Mouse (Mus musculus): Measurements from ENCODE around the gene Zbp1. TPM values are rescaled to one million over a fixed set of nuclear protein-coding genes. Genes with fewer than 3 reads are reported as not detected.

The Zbp1 gene
- polyA plus RNA-seq, 1 experiment = 0.08 TPM

- Histone ChIP-seq H3ac (ENCODE audit: control insufficient read depth, insufficient read length, low read depth) (no peak overlapping the region), H3K36me3 (ENCODE audit: control insufficient read depth, insufficient read depth) (no peaks in the 10 kb centered on the region), H3K79me2 (ENCODE audit: control insufficient read depth, insufficient read depth) (no peaks in the 10 kb centered on the region), H3K27me3 (ENCODE audit: control insufficient read depth, insufficient read depth, insufficient read length) (peaks cover 16% of the 10 kb centered on the region), H3K79me3 (ENCODE audit: low read depth) (no peaks in the 10 kb centered on the region), H3K4me3 (ENCODE audit: insufficient read depth, poor library complexity, severe bottlenecking) (no peak overlapping the region)
- TF ChIP-seq USF1 (IDR thresholded peaks at IDR 0.05; ENCODE audit: low read depth) (no peak), CEBPB (IDR thresholded peaks at IDR 0.05; ENCODE audit: low read depth) (no peak), MYOD1 (IDR thresholded peaks at IDR 0.05; ENCODE audit: control insufficient read depth, insufficient read length, low read depth) (no peak), FOSL1 (IDR thresholded peaks at IDR 0.05; ENCODE audit: insufficient read depth, low read length, poor library complexity, severe bottlenecking) (no peak), MYOG (IDR thresholded peaks at IDR 0.05; ENCODE audit: control insufficient read depth, extremely low read depth, insufficient read length) (no peak), CTCF (IDR thresholded peaks at IDR 0.05; ENCODE audit: control insufficient read depth, insufficient read depth, insufficient read length) (no peak), MAX (IDR thresholded peaks at IDR 0.05) (no peak)
Observed at GRCm38 (mm10) chr2:173171470-173171869, 47.3 kb downstream of the Zbp1 start.

- Histone ChIP-seq H3K27me3 (ENCODE audit: control insufficient read depth, insufficient read depth, insufficient read length) (peaks cover 24% of the 10 kb centered on the region), H3K4me3 (ENCODE audit: insufficient read depth, poor library complexity, severe bottlenecking) (no peak overlapping the region), H3K79me3 (ENCODE audit: low read depth) (no peaks in the 10 kb centered on the region), H3ac (ENCODE audit: control insufficient read depth, insufficient read length, low read depth) (no peak overlapping the region), H3K36me3 (ENCODE audit: control insufficient read depth, insufficient read depth) (no peaks in the 10 kb centered on the region), H3K79me2 (ENCODE audit: control insufficient read depth, insufficient read depth) (no peaks in the 10 kb centered on the region)
- TF ChIP-seq CEBPB (IDR thresholded peaks at IDR 0.05; ENCODE audit: low read depth) (no peak), MYOG (IDR thresholded peaks at IDR 0.05; ENCODE audit: control insufficient read depth, extremely low read depth, insufficient read length) (no peak), USF1 (IDR thresholded peaks at IDR 0.05; ENCODE audit: low read depth) (no peak), FOSL1 (IDR thresholded peaks at IDR 0.05; ENCODE audit: insufficient read depth, low read length, poor library complexity, severe bottlenecking) (no peak), CTCF (IDR thresholded peaks at IDR 0.05; ENCODE audit: control insufficient read depth, insufficient read depth, insufficient read length) (no peak), MYOD1 (IDR thresholded peaks at IDR 0.05; ENCODE audit: control insufficient read depth, insufficient read length, low read depth) (no peak)
Observed at GRCm38 (mm10) chr2:173170715-173171114, 48.0 kb downstream of the Zbp1 start.

- Histone ChIP-seq H3K4me3 (ENCODE audit: insufficient read depth, poor library complexity, severe bottlenecking) (no peak overlapping the region), H3K36me3 (ENCODE audit: control insufficient read depth, insufficient read depth) (no peaks in the 10 kb centered on the region), H3K79me3 (ENCODE audit: low read depth) (no peaks in the 10 kb centered on the region), H3K79me2 (ENCODE audit: control insufficient read depth, insufficient read depth) (no peaks in the 10 kb centered on the region), H3ac (ENCODE audit: control insufficient read depth, insufficient read length, low read depth) (no peak overlapping the region), H3K27me3 (ENCODE audit: control insufficient read depth, insufficient read depth, insufficient read length) (peaks cover 28% of the 10 kb centered on the region)
- TF ChIP-seq CTCF (IDR thresholded peaks at IDR 0.05; ENCODE audit: control insufficient read depth, insufficient read depth, insufficient read length) = no peak
- no peak for TF ChIP-seq FOSL1 (IDR thresholded peaks at IDR 0.05; ENCODE audit: insufficient read depth, low read length, poor library complexity, severe bottlenecking)
- no peak for TF ChIP-seq MAX (IDR thresholded peaks at IDR 0.05)
- TF ChIP-seq USF1 (IDR thresholded peaks at IDR 0.05; ENCODE audit: low read depth) = no peak
- no peak for TF ChIP-seq MYOG (IDR thresholded peaks at IDR 0.05; ENCODE audit: control insufficient read depth, extremely low read depth, insufficient read length)
- TF ChIP-seq CEBPB (IDR thresholded peaks at IDR 0.05; ENCODE audit: low read depth) = no peak
- TF ChIP-seq MYOD1 (IDR thresholded peaks at IDR 0.05; ENCODE audit: control insufficient read depth, insufficient read length, low read depth) = no peak
Observed at GRCm38 (mm10) chr2:173170081-173170480, 48.6 kb downstream of the Zbp1 start.

- Histone ChIP-seq H3K4me3 (ENCODE audit: insufficient read depth, poor library complexity, severe bottlenecking) (no peak overlapping the region), H3K79me2 (ENCODE audit: control insufficient read depth, insufficient read depth) (no peaks in the 10 kb centered on the region), H3ac (ENCODE audit: control insufficient read depth, insufficient read length, low read depth) (no peak overlapping the region), H3K79me3 (ENCODE audit: low read depth) (no peaks in the 10 kb centered on the region), H3K36me3 (ENCODE audit: control insufficient read depth, insufficient read depth) (no peaks in the 10 kb centered on the region), H3K27me3 (ENCODE audit: control insufficient read depth, insufficient read depth, insufficient read length) (peaks cover 36% of the 10 kb centered on the region)
- TF ChIP-seq USF1 (IDR thresholded peaks at IDR 0.05; ENCODE audit: low read depth) = no peak
- no peak for TF ChIP-seq CEBPB (IDR thresholded peaks at IDR 0.05; ENCODE audit: low read depth)
- no peak for TF ChIP-seq FOSL1 (IDR thresholded peaks at IDR 0.05; ENCODE audit: insufficient read depth, low read length, poor library complexity, severe bottlenecking)
- TF ChIP-seq MYOD1 (IDR thresholded peaks at IDR 0.05; ENCODE audit: control insufficient read depth, insufficient read length, low read depth) = no peak
- TF ChIP-seq MAX (IDR thresholded peaks at IDR 0.05) = no peak
- no peak for TF ChIP-seq MYOG (IDR thresholded peaks at IDR 0.05; ENCODE audit: control insufficient read depth, extremely low read depth, insufficient read length)
- TF ChIP-seq CTCF (IDR thresholded peaks at IDR 0.05; ENCODE audit: control insufficient read depth, insufficient read depth, insufficient read length) = no peak
Observed at GRCm38 (mm10) chr2:173168411-173168851, 50.3 kb downstream of the Zbp1 start.

- Histone ChIP-seq H3ac (ENCODE audit: control insufficient read depth, insufficient read length, low read depth) (no peak overlapping the region), H3K4me3 (ENCODE audit: insufficient read depth, poor library complexity, severe bottlenecking) (no peak overlapping the region), H3K79me2 (ENCODE audit: control insufficient read depth, insufficient read depth) (no peaks in the 10 kb centered on the region), H3K27me3 (ENCODE audit: control insufficient read depth, insufficient read depth, insufficient read length) (peaks cover 40% of the 10 kb centered on the region), H3K36me3 (ENCODE audit: control insufficient read depth, insufficient read depth) (no peaks in the 10 kb centered on the region), H3K79me3 (ENCODE audit: low read depth) (no peaks in the 10 kb centered on the region)
- no peak for TF ChIP-seq MAX (IDR thresholded peaks at IDR 0.05)
- no peak for TF ChIP-seq MYOD1 (IDR thresholded peaks at IDR 0.05; ENCODE audit: control insufficient read depth, insufficient read length, low read depth)
- TF ChIP-seq CTCF (IDR thresholded peaks at IDR 0.05; ENCODE audit: control insufficient read depth, insufficient read depth, insufficient read length) = no peak
- TF ChIP-seq USF1 (IDR thresholded peaks at IDR 0.05; ENCODE audit: low read depth) = no peak
- no peak for TF ChIP-seq MYOG (IDR thresholded peaks at IDR 0.05; ENCODE audit: control insufficient read depth, extremely low read depth, insufficient read length)
- no peak for TF ChIP-seq CEBPB (IDR thresholded peaks at IDR 0.05; ENCODE audit: low read depth)
- no peak for TF ChIP-seq FOSL1 (IDR thresholded peaks at IDR 0.05; ENCODE audit: insufficient read depth, low read length, poor library complexity, severe bottlenecking)
Observed at GRCm38 (mm10) chr2:173165357-173165756, 53.4 kb downstream of the Zbp1 start.

GRCm38 (mm10) chr2:173164946-173165345 lies 53.8 kb downstream of the Zbp1 start:
- H3K36me3 ChIP-seq (ENCODE audit: control insufficient read depth, insufficient read depth) = no peaks in the 10 kb centered on the region
- H3K79me3 ChIP-seq (ENCODE audit: low read depth) = no peaks in the 10 kb centered on the region
- H3K79me2 ChIP-seq (ENCODE audit: control insufficient read depth, insufficient read depth) = no peaks in the 10 kb centered on the region
- H3K4me3 ChIP-seq (ENCODE audit: insufficient read depth, poor library complexity, severe bottlenecking) = no peak overlapping the region
- TF ChIP-seq MAX (IDR thresholded peaks at IDR 0.05) (no peak), USF1 (IDR thresholded peaks at IDR 0.05; ENCODE audit: low read depth) (no peak)
- peaks cover 43% of the 10 kb centered on the region for H3K27me3 ChIP-seq (ENCODE audit: control insufficient read depth, insufficient read depth, insufficient read length)
- H3ac ChIP-seq (ENCODE audit: control insufficient read depth, insufficient read length, low read depth) = no peak overlapping the region

Measured in C2C12 (cell line).